Mouse (Mus musculus): ENCODE measurements around the gene Tbx6.

DNA sequence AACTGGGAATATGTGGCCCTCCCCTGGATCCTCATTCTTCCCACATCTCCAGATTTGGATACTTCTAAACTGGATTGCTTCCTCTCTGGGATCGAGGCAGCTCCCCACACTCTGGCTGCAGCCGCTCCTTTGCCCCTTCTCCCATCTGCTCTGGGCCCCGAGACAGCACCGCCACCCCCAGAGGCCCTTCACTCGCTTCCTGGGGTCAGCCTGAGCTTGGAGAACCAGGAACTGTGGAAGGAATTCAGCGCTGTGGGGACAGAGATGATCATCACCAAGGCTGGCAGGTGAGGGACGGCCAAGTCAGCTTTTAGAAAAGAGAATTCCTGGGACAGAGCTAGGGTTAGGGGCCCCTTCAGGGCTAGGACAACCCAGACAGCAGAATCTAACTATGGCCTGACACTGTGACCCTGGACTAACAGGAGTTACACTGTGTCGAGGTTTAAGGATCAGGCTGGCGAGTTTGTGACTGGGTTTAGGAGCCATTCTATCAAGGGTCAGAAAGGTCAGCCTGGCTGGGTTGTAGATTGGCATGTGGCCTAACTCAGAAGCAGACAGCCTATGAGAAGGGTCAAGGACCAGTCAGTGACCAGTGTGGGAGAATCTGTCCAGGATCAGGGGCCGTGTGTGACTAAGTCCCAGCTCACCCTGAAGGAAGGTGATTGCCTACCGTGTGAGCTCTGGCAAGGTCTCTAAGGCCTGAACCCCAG, 533 bp downstream of the Tbx6 start:
- TF ChIP-seq CTCF (IDR thresholded peaks at IDR 0.05; ENCODE audit: low read depth) (no peak), EP300 (optimal IDR thresholded peaks at IDR 0.05) (no peak)
